Mouse (Mus musculus): ENCODE measurements at regions not wholly inside any gene's neighbourhood (a gene's known extent, or its start where the extent isn't known, plus 50 kb on each side); places are given as distances from the start of the nearest gene placed in this dataset.

GRCm38 (mm10) chr1:105152175-105152828 lies 204.2 kb downstream of the Rnf152 start:
- TF ChIP-seq EP300 (IDR thresholded peaks at IDR 0.05; ENCODE audit: low read depth) (no peak), CTCF (IDR thresholded peaks at IDR 0.05; ENCODE audit: low read depth) (no peak)
